ENCODE assay signal across 8 mouse cellular contexts in the genomic region with DNA sequence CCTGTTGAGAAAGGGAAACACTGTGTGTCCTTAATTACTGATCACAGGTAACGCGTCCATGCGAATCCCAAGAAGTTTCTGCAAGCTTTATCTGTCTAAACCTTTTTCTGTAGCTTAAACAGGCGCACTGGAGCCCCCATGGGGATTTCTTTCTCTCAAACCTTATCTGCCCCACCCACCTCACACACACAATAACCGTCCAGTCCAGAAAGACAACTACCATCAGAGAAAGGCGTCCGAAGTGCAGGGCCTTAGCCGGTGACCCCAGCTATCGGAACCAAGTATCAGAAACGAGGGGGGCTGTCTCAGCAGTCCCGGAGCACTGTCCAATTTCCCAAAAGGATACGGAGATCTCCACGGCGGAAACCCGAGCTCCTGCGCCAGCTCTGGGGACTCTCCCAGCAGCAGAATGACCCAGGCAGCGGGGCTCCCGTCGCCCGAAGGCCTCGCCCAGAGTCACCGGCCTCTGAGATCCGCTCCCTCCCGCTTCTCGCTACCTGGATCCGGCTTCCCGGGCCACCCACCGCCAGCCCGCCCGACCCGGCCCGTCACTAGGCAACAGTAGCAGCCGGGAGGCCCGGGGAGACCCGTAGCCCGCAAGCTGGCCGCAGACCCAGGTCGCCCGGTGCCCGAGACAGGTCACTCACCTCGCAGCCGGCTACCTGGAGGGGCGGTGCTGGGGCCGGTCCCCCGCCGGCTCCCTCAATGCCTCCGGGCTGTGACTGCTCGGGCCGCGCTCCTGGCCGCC. TPM values are rescaled to one million over a fixed set of nuclear protein-coding genes. Genes with fewer than 3 reads are reported as not detected.
DNase-seq lines count a peak whose midpoint lies in the region; ATAC-seq and TF ChIP-seq lines count a peak whose summit lies in the region.

No protein-coding gene starts in this region.

- no peak for TF ChIP-seq EP300 in lung, postnatal 0 days (IDR thresholded peaks at IDR 0.05)
- TF ChIP-seq EP300 in stomach, postnatal 0 days (optimal IDR thresholded peaks at IDR 0.05): no peak

- H3K4me1 ChIP-seq in neural tube, embryonic 11.5 days (ENCODE audit: control insufficient read depth, insufficient read depth, low read length): peaks cover 3% of the 10 kb centered on the region; the same call in 1 of the 2 replicates
- H3K4me1 ChIP-seq in embryonic facial prominence, embryonic 14.5 days (ENCODE audit: control insufficient read depth, insufficient read depth, low read length): peaks cover 5% of the 10 kb centered on the region
- no peaks in the 10 kb centered on the region for H3K4me1 ChIP-seq in hindbrain, postnatal 0 days (ENCODE audit: insufficient read depth, low read length)
- H3K4me1 ChIP-seq in lung, postnatal 0 days (ENCODE audit: insufficient read depth, low read depth, low read length): 0 out of 2 replicates have a peak, but pooled peaks cover 6% of the 10 kb centered on the region
- peaks cover 5% of the 10 kb centered on the region; the same call in 1 of the 2 replicates for H3K4me1 ChIP-seq in stomach, postnatal 0 days (replicated peaks; ENCODE audit: control insufficient read depth, insufficient read depth)

- peak; percentile 69 for DNase-seq in adrenal gland, postnatal 14 days
- DNase-seq in adrenal gland, adult 2 months: no peak
- DNase-seq in neural tube, embryonic 11.5 days (ENCODE audit: low spot score): peak; percentile 15
- no peak for DNase-seq in neural tube, embryonic 10.5 days (ENCODE audit: extremely low spot score, low spot score)
- peak; percentile 35 for DNase-seq in embryonic facial prominence, embryonic 14.5 days (ENCODE audit: low spot score)
- DNase-seq in hindbrain, postnatal 0 days (ENCODE audit: low spot score): peak; percentile 39
- DNase-seq in lung, postnatal 0 days (ENCODE audit: low spot score): no peak
- no peak for DNase-seq in stomach, postnatal 0 days (ENCODE audit: low spot score)

- H3K9me3 ChIP-seq in neural tube, embryonic 11.5 days (ENCODE audit: control insufficient read depth, low read length): no peaks in the 10 kb centered on the region
- H3K9me3 ChIP-seq in embryonic facial prominence, embryonic 14.5 days (ENCODE audit: control insufficient read depth, low read length): no peaks in the 10 kb centered on the region
- no peaks in the 10 kb centered on the region for H3K9me3 ChIP-seq in hindbrain, postnatal 0 days (ENCODE audit: low read length)
- no peaks in the 10 kb centered on the region for H3K9me3 ChIP-seq in lung, postnatal 0 days (ENCODE audit: low read length)
- no peaks in the 10 kb centered on the region for H3K9me3 ChIP-seq in stomach, postnatal 0 days (ENCODE audit: control insufficient read depth, low read length)

- 2% methylated on average over 51 of the region's 51 CpGs for WGBS in neural tube, embryonic 11.5 days
- WGBS in embryonic facial prominence, embryonic 14.5 days: 2% methylated on average over 32 of the region's 51 CpGs
- WGBS in hindbrain, postnatal 0 days: 1% methylated on average over 51 of the region's 51 CpGs
- WGBS in lung, postnatal 0 days: 1% methylated on average over 43 of the region's 51 CpGs
- 1% methylated on average over 48 of the region's 51 CpGs for WGBS in stomach, postnatal 0 days

- peak; percentile 71 for ATAC-seq in neural tube, embryonic 11.5 days (ENCODE audit: insufficient read depth, low FRiP score, low TSS enrichment)
- peak; percentile 70 for ATAC-seq in embryonic facial prominence, embryonic 14.5 days (ENCODE audit: low read depth)
- peak; percentile 71 for ATAC-seq in hindbrain, postnatal 0 days
- ATAC-seq in lung, postnatal 0 days: peak; percentile 73
- peak; percentile 67 for ATAC-seq in stomach, postnatal 0 days (ENCODE audit: low FRiP score, low TSS enrichment)

- H3K27me3 ChIP-seq in neural tube, embryonic 11.5 days (ENCODE audit: control insufficient read depth, insufficient read depth, low read length): no peaks in the 10 kb centered on the region
- no peaks in the 10 kb centered on the region for H3K27me3 ChIP-seq in embryonic facial prominence, embryonic 14.5 days (replicated peaks; ENCODE audit: control insufficient read depth, insufficient read depth, low read length)
- no peaks in the 10 kb centered on the region for H3K27me3 ChIP-seq in hindbrain, postnatal 0 days (ENCODE audit: insufficient read depth, low read length)
- H3K27me3 ChIP-seq in lung, postnatal 0 days (replicated peaks; ENCODE audit: insufficient read depth, low read length): no peaks in the 10 kb centered on the region
- H3K27me3 ChIP-seq in stomach, postnatal 0 days (ENCODE audit: control insufficient read depth, insufficient read depth, low read length): no peaks in the 10 kb centered on the region

- no peaks in the 10 kb centered on the region for H3K36me3 ChIP-seq in neural tube, embryonic 11.5 days (ENCODE audit: control insufficient read depth, insufficient read depth, low read length)
- H3K36me3 ChIP-seq in embryonic facial prominence, embryonic 14.5 days (ENCODE audit: control insufficient read depth, insufficient read depth, low read length): no peaks in the 10 kb centered on the region
- H3K36me3 ChIP-seq in hindbrain, postnatal 0 days (ENCODE audit: insufficient read depth, low read length): no peaks in the 10 kb centered on the region
- H3K36me3 ChIP-seq in lung, postnatal 0 days (ENCODE audit: insufficient read depth, low read length): no peaks in the 10 kb centered on the region
- no peaks in the 10 kb centered on the region for H3K36me3 ChIP-seq in stomach, postnatal 0 days (ENCODE audit: control insufficient read depth, insufficient read depth, low read length)

- H3K4me3 ChIP-seq in neural tube, embryonic 11.5 days (ENCODE audit: low read depth, low read length): peak overlapping the region; percentile 98
- peak overlapping the region; percentile 85 for H3K4me3 ChIP-seq in embryonic facial prominence, embryonic 14.5 days (ENCODE audit: low read depth, low read length)
- peak overlapping the region; percentile 99 for H3K4me3 ChIP-seq in hindbrain, postnatal 0 days (ENCODE audit: low read length)
- H3K4me3 ChIP-seq in lung, postnatal 0 days (ENCODE audit: low read depth, low read length): peak overlapping the region; percentile 98
- peak overlapping the region; percentile 96 for H3K4me3 ChIP-seq in stomach, postnatal 0 days (ENCODE audit: low read depth, low read length)

- no peak for TF ChIP-seq CTCF in hindbrain, postnatal 0 days (IDR thresholded peaks at IDR 0.05; ENCODE audit: low read depth)
- TF ChIP-seq CTCF in lung, postnatal 0 days (IDR thresholded peaks at IDR 0.05): no peak
- no peak for TF ChIP-seq CTCF in stomach, postnatal 0 days (IDR thresholded peaks at IDR 0.05; ENCODE audit: low read depth)

- H3K9ac ChIP-seq in neural tube, embryonic 11.5 days (ENCODE audit: low read length): peak overlapping the region; percentile 79
- peak overlapping the region; percentile 91 for H3K9ac ChIP-seq in embryonic facial prominence, embryonic 14.5 days (ENCODE audit: low read depth, low read length)
- peak overlapping the region; percentile 94 for H3K9ac ChIP-seq in hindbrain, postnatal 0 days (replicated peaks; ENCODE audit: low read length)
- H3K9ac ChIP-seq in lung, postnatal 0 days (replicated peaks; ENCODE audit: low read depth): peak overlapping the region; percentile 86
- H3K9ac ChIP-seq in stomach, postnatal 0 days (ENCODE audit: low read length): peak overlapping the region; percentile 84

- peak overlapping the region; percentile 62; the same call in 1 of the 2 replicates for H3K27ac ChIP-seq in neural tube, embryonic 11.5 days (ENCODE audit: low read depth, low read length)
- H3K27ac ChIP-seq in embryonic facial prominence, embryonic 14.5 days (replicated peaks; ENCODE audit: low read depth, low read length): peak overlapping the region; percentile 59; the same call in 1 of the 2 replicates
- peak overlapping the region; percentile 83 for H3K27ac ChIP-seq in hindbrain, postnatal 0 days
- peak overlapping the region; percentile 87 for H3K27ac ChIP-seq in lung, postnatal 0 days (ENCODE audit: low read length)
- peak overlapping the region; percentile 82 for H3K27ac ChIP-seq in stomach, postnatal 0 days (replicated peaks)

- H3K4me2 ChIP-seq in neural tube, embryonic 11.5 days (ENCODE audit: low read depth): peak overlapping the region; percentile 87
- peak overlapping the region; percentile 56 for H3K4me2 ChIP-seq in embryonic facial prominence, embryonic 14.5 days (ENCODE audit: low read depth, low read length)
- peak overlapping the region; percentile 69 for H3K4me2 ChIP-seq in hindbrain, postnatal 0 days (ENCODE audit: low read depth, low read length)
- H3K4me2 ChIP-seq in lung, postnatal 0 days (replicated peaks; ENCODE audit: low read depth, low read length): peak overlapping the region; percentile 91
- peak overlapping the region; percentile 90 for H3K4me2 ChIP-seq in stomach, postnatal 0 days (replicated peaks; ENCODE audit: low read depth)

RNA-seq across cellular contexts. Expression of gene Scyl2, which starts 0.5 kb away (rescaled TPM):
- 43.6 and 45.8 TPM in 2 replicates for total RNA-seq in adrenal gland, postnatal 14 days (2021)
- 10 to 100 TPM; 36.6 to 57.4 TPM for total RNA-seq in adrenal gland, adult 2 months (2021)
- 11.1 and 13.3 TPM in 2 replicates for polyA plus RNA-seq in adrenal gland, adult 2 months (2012; rRNA removed)
- 21.5 and 23.1 TPM in 2 replicates for polyA plus RNA-seq in neural tube, embryonic 11.5 days (2014; fragmentation: Nextera tagmentation; extraction: Ambion mirVana)
- 12.7 and 14.8 TPM in 2 replicates for polyA plus RNA-seq in embryonic facial prominence, embryonic 14.5 days (2014; fragmentation: Nextera tagmentation; extraction: Ambion mirVana)
- total RNA-seq in hindbrain, postnatal 0 days (2014; rRNA removed): 31.2 and 32.7 TPM in 2 replicates
- 6.9 and 7.1 TPM in 2 replicates for polyA plus RNA-seq in hindbrain, postnatal 0 days (2015; fragmentation: Nextera tagmentation; extraction: Ambion mirVana)
- 4.8 and 5.8 TPM in 2 replicates for polyA plus RNA-seq in lung, postnatal 0 days (2015; fragmentation: Nextera tagmentation; extraction: Ambion mirVana)
- polyA plus RNA-seq in stomach, postnatal 0 days (2015; fragmentation: Nextera tagmentation; extraction: Ambion mirVana): 5.0 and 5.3 TPM in 2 replicates

RNA-seq across cellular contexts. Expression of gene Actr6, which starts 46.5 kb away (rescaled TPM):
- total RNA-seq in adrenal gland, postnatal 14 days (2021): 21.8 and 26.2 TPM in 2 replicates
- 10 to 100 TPM; 15.4 to 21.3 TPM for total RNA-seq in adrenal gland, adult 2 months (2021)
- 0.42 and 0.90 TPM in 2 replicates for polyA plus RNA-seq in adrenal gland, adult 2 months (2012; rRNA removed)
- 39.5 and 40.3 TPM in 2 replicates for polyA plus RNA-seq in neural tube, embryonic 11.5 days (2014; fragmentation: Nextera tagmentation; extraction: Ambion mirVana)
- 28.2 and 34.2 TPM in 2 replicates for polyA plus RNA-seq in embryonic facial prominence, embryonic 14.5 days (2014; fragmentation: Nextera tagmentation; extraction: Ambion mirVana)
- total RNA-seq in hindbrain, postnatal 0 days (2014; rRNA removed): 15.1 and 19.0 TPM in 2 replicates
- polyA plus RNA-seq in hindbrain, postnatal 0 days (2015; fragmentation: Nextera tagmentation; extraction: Ambion mirVana): 53.6 and 61.1 TPM in 2 replicates
- polyA plus RNA-seq in lung, postnatal 0 days (2015; fragmentation: Nextera tagmentation; extraction: Ambion mirVana): 20.3 TPM in 2 replicates
- polyA plus RNA-seq in stomach, postnatal 0 days (2015; fragmentation: Nextera tagmentation; extraction: Ambion mirVana): 17.1 TPM in 2 replicates

RNA-seq across cellular contexts. Expression of gene Uhrf1bp1l, which starts 59.2 kb away (rescaled TPM):
- total RNA-seq in adrenal gland, postnatal 14 days (2021): 61.7 and 66.2 TPM in 2 replicates
- 10 to 100 TPM; 71.5 to 80.9 TPM for total RNA-seq in adrenal gland, adult 2 months (2021)
- 11.9 and 14.6 TPM in 2 replicates for polyA plus RNA-seq in adrenal gland, adult 2 months (2012; rRNA removed)
- 27.6 and 31.6 TPM in 2 replicates for polyA plus RNA-seq in neural tube, embryonic 11.5 days (2014; fragmentation: Nextera tagmentation; extraction: Ambion mirVana)
- 19.6 and 23.7 TPM in 2 replicates for polyA plus RNA-seq in embryonic facial prominence, embryonic 14.5 days (2014; fragmentation: Nextera tagmentation; extraction: Ambion mirVana)
- total RNA-seq in hindbrain, postnatal 0 days (2014; rRNA removed): 28.5 and 28.9 TPM in 2 replicates
- polyA plus RNA-seq in hindbrain, postnatal 0 days (2015; fragmentation: Nextera tagmentation; extraction: Ambion mirVana): 32.3 TPM in 2 replicates
- polyA plus RNA-seq in lung, postnatal 0 days (2015; fragmentation: Nextera tagmentation; extraction: Ambion mirVana): 34.6 and 38.7 TPM in 2 replicates
- polyA plus RNA-seq in stomach, postnatal 0 days (2015; fragmentation: Nextera tagmentation; extraction: Ambion mirVana): 13.3 TPM in 2 replicates

Comparison
In these comparisons a context has a peak if more than half of its experiments do, and no peak if none do; other contexts are left out.
1. DNase-seq: peak in adrenal gland, postnatal 14 days (single experiment), neural tube, embryonic 11.5 days (single experiment), embryonic facial prominence, embryonic 14.5 days (single experiment) and hindbrain, postnatal 0 days (single experiment); none in adrenal gland, adult 2 months (single experiment), neural tube, embryonic 10.5 days (single experiment), lung, postnatal 0 days (single experiment) and stomach, postnatal 0 days (single experiment).
2. Peak in every context shown above with its lines, with median percentiles within 50 percentile points of each other: ATAC-seq, H3K27ac ChIP-seq, H3K4me2 ChIP-seq, H3K4me3 ChIP-seq and H3K9ac ChIP-seq.